Mouse (Mus musculus) erythroblast, embryonic 14.5 days (primary cell): ENCODE measurements around the gene Gdf11.

ENCODE experiments used
- GATA1 ChIP-seq: IDR thresholded peaks from 2 replicates; pipeline ENCODE4 v1.6.1; 2012; ENCODE audit warnings: low read length, inconsistent platforms, mixed read lengths
- TAL1 ChIP-seq: IDR thresholded peaks from 3 replicates; pipeline ENCODE4 v1.6.1; 2012; ENCODE audit warnings: low read length, inconsistent platforms, mixed read lengths

- TF ChIP-seq TAL1 (no peak), GATA1 (no peak)
Measured at GRCm38 (mm10) chr10:128911430-128911829, 19.9 kb upstream of the Gdf11 start.
